Mouse (Mus musculus) hematopoietic stem cell, adult 5-6 weeks (primary cell): ENCODE measurements around the gene Anpep. TPM values are rescaled to one million over a fixed set of nuclear protein-coding genes. Genes with fewer than 3 reads are reported as not detected.
"Not testable (repeated sequence)": the region's sequence is repeated elsewhere in the genome, so short reads cannot be mapped to it uniquely, and the experiment has no call there.

ENCODE experiments used
- ATAC-seq, 2 experiments: fragments of 125-278 bp in 1 of 2; replicated peaks in 1 of 2; 2 replicates each; pipeline ENCODE4 v1.8.0; 2016 to 2017; ENCODE audit warnings: inconsistent platforms in 2 of 2, mild to moderate bottlenecking in 2 of 2, moderate number of reproducible peaks in 2 of 2, low read depth in 1 of 2, moderate TSS enrichment in 1 of 2; ENCODE audit not compliant: low FRiP score in 2 of 2, poor library complexity in 2 of 2, severe bottlenecking in 2 of 2, insufficient read depth in 1 of 2, low TSS enrichment in 1 of 2
- total RNA-seq: library from RNA; stranded (forward); fragments of 172-1452, 232-1000 nt; gene quantifications from 2 replicates; pipeline ENCODE4 v1.2.3, GENCODE M21; 2017

Gene Anpep
- total RNA-seq, 1 experiment from 2014 or later = 0.55 TPM

GRCm38 (mm10) chr7:79792635-79793421, 68.0 kb downstream of the Anpep start:
- peak; percentile 8 to 41; a peak in 3 of 4 replicates for ATAC-seq

GRCm38 (mm10) chr7:79789812-79790211, 71.0 kb downstream of the Anpep start:
- not testable (repeated sequence) for ATAC-seq

- peak; percentile 55 to 74 for ATAC-seq
Observed at GRCm38 (mm10) chr7:79786295-79786694, 74.6 kb downstream of the Anpep start.

- ATAC-seq = no peak
Observed at GRCm38 (mm10) chr7:79782516-79782855, 78.4 kb downstream of the Anpep start.

GRCm38 (mm10) chr7:79781826-79782515, 78.9 kb downstream of the Anpep start:
- no peak for ATAC-seq

- peak; percentile 91 to 94 for ATAC-seq
Observed at GRCm38 (mm10) chr7:79780647-79781626, 79.9 kb downstream of the Anpep start.

Other genes with a start within 250 kb of the Anpep start
- 0.44 TPM in 1 of 2 replicates, not detected in the other for gene Rhcg, start 243.4 kb downstream of the Anpep start, total RNA-seq
- 15.3 and 18.2 TPM in 2 replicates for gene Ticrr, start 200.9 kb downstream of the Anpep start, total RNA-seq
- 1.8 and 2.8 TPM in 2 replicates for gene Kif7, start 145.3 kb downstream of the Anpep start, total RNA-seq
- not detected in 2 replicates for gene Plin1, start 128.2 kb downstream of the Anpep start, total RNA-seq
- 4.9 and 5.6 TPM in 2 replicates for gene Pex11a, start 117.9 kb downstream of the Anpep start, total RNA-seq
- not detected in 2 replicates for gene Wdr93, start 117.9 kb downstream of the Anpep start, total RNA-seq
- gene Mesp1, start 67.3 kb downstream of the Anpep start, total RNA-seq = not detected in 2 replicates
- 0.63 TPM in 1 of 2 replicates, not detected in the other for gene Mesp2, start 50.3 kb downstream of the Anpep start, total RNA-seq
- 8.4 and 9.6 TPM in 2 replicates for gene Ap3s2, start 59.6 kb upstream of the Anpep start, total RNA-seq
- gene Arpin, start 74.3 kb upstream of the Anpep start, total RNA-seq = 0.35 and 1.1 TPM in 2 replicates
- 18.9 and 19.7 TPM in 2 replicates for gene Zfp710, start 163.8 kb upstream of the Anpep start, total RNA-seq